Mouse (Mus musculus) embryo, embryonic 10.5 days (tissue): Measurements from ENCODE around the gene Antxrl.

Experiments used
- DNase-seq: peaks from one replicate; pipeline ENCODE4 v3.0.0-alpha.2; 2015; ENCODE audit warnings: low spot score

Gene Antxrl

GRCm38 (mm10) chr14:34104892-34105291 lies 52.4 kb downstream of the Antxrl start:
- peak; percentile 80 for DNase-seq

- peak; percentile 49 for DNase-seq
These were observed 54.0 kb downstream of the Antxrl start for GRCm38 (mm10) chr14:34106389-34107062.

DNA sequence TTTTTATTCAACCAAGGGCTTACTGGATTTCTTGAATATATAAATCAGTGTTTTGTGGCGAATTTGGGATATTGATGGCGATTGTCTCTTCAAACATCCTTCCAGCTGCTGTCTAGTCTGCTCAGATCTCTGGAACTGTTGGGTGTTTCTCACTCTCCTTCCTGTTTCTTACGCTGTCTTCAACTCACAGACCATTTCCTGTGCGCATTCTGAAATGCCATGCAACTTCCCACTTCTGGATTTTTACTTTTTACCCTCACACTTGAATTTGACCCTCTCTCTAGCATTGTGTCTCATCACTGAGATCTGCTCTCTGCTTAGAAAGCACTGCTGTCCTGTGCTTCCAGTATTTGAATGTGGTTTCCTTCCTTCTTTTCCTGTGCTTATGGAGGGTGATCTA lies 55.1 kb downstream of the Antxrl start:
- no peak for DNase-seq

GRCm38 (mm10) chr14:34114311-34114710 lies 61.8 kb downstream of the Antxrl start:
- DNase-seq = no peak

GRCm38 (mm10) chr14:34119046-34119723 lies 66.7 kb downstream of the Antxrl start:
- no peak for DNase-seq

GRCm38 (mm10) chr14:34120016-34120910 lies 67.8 kb downstream of the Antxrl start:
- DNase-seq = no peak

GRCm38 (mm10) chr14:34120923-34121351 lies 68.4 kb downstream of the Antxrl start:
- DNase-seq = no peak

DNA sequence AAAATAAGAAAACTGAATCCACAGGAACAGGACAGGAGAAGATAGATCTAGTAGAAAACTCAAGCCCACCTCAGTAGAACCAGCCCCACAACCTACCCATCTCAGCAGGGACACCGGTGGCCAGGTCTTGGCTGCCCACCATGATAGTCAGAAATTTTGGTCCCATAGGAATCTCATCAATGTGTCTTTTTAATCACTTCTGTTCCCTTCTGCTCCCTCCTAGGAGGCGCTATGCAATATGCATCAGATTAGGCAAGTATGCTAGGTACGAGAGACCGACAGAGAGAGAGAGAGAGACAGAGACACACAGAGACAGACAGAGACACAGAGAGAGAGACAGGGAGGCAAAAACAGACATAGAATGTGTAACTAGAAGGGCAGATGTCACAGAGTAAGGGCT lies 69.2 kb downstream of the Antxrl start:
- no peak for DNase-seq
